Mouse (Mus musculus) embryonic facial prominence, embryonic 11.5 days (tissue): Measurements from ENCODE around the gene Inppl1. TPM values are rescaled to one million over a fixed set of nuclear protein-coding genes. Genes with fewer than 3 reads are reported as not detected.

Experiments
- ATAC-seq: fragments of 200-750 bp; cut with Nextera tagmentation; replicated peaks from 2 replicates; pipeline ENCODE4 v1.8.0; 2017; ENCODE audit warnings: low read depth; ENCODE audit not compliant: insufficient number of reproducible peaks, low FRiP score, low TSS enrichment
- DNase-seq: peaks from one replicate; pipeline ENCODE4 v3.0.0-alpha.2; 2015; ENCODE audit warnings: low spot score
- H3K27ac ChIP-seq: fragments of 300-500 bp; sonication (generic); replicated peaks from 2 replicates; pipeline ENCODE4 v1.5.1; 2014; ENCODE audit warnings: mild to moderate bottlenecking, low read depth, low read length, control low read depth
- H3K27me3 ChIP-seq: fragments of 300-500 bp; sonication (generic); 2 replicates; pipeline ENCODE4 v1.6.1; 2014; ENCODE audit warnings: mild to moderate bottlenecking, low read length, moderate library complexity, mixed read lengths; ENCODE audit not compliant: control insufficient read depth, insufficient read depth
- H3K36me3 ChIP-seq: fragments of 300-500 bp; sonication (generic); replicated peaks from 2 replicates; pipeline ENCODE4 v1.6.1; 2014; ENCODE audit warnings: low read depth, mild to moderate bottlenecking, low read length, moderate library complexity, mixed read lengths; ENCODE audit not compliant: control insufficient read depth, insufficient read depth
- H3K4me1 ChIP-seq: fragments of 300-500 bp; sonication (generic); 2 replicates; pipeline ENCODE4 v1.6.1; 2014; ENCODE audit warnings: low read length, mixed read lengths; ENCODE audit not compliant: control insufficient read depth, insufficient read depth
- H3K4me2 ChIP-seq: fragments of 300-500 bp; sonication (generic); 2 replicates; pipeline ENCODE4 v1.6.1; 2014; ENCODE audit warnings: low read depth, mild to moderate bottlenecking, control low read depth, low read length, moderate library complexity
- H3K4me3 ChIP-seq: fragments of 300-500 bp; sonication (generic); 2 replicates; pipeline ENCODE4 v1.5.1; 2014; ENCODE audit warnings: low read depth, low read length, control low read depth
- H3K9ac ChIP-seq: fragments of 300-500 bp; sonication (generic); replicated peaks from 2 replicates; pipeline ENCODE4 v1.6.1; 2014; ENCODE audit warnings: mild to moderate bottlenecking, control low read depth, low read length
- H3K9me3 ChIP-seq: fragments of 300-500 bp; sonication (generic); replicated peaks from 2 replicates; pipeline ENCODE4 v1.6.1; 2016; ENCODE audit warnings: mild to moderate bottlenecking, low read length, inconsistent platforms, mixed read lengths; ENCODE audit not compliant: control insufficient read depth
- WGBS: fragments of 180-500 bp; shearing (Covaris S2); extraction: QIAGEN DNeasy Blood & Tissue Kit; methylation state at CpG from one replicate; pipeline ENCODE4 v1.1.7; 2014; 5-methylcytosine and 5-hydroxymethylcytosine counted together
- polyA plus RNA-seq: library from polyadenylated mRNA; unstranded; fragments of >200 nt; fragmentation: Nextera tagmentation; extraction: Ambion mirVana; gene quantifications from 2 replicates; pipeline ENCODE4 v1.2.1, GENCODE M21; 2014

Inppl1 gene
- polyA plus RNA-seq, 1 experiment from 2014 or later = 30.5 TPM

- no peak overlapping the region for H3K27ac ChIP-seq
- no peak overlapping the region; the same call in 1 of the 2 replicates for H3K9ac ChIP-seq
- H3K4me2 ChIP-seq = no peak overlapping the region
- H3K9me3 ChIP-seq = no peaks in the 10 kb centered on the region
- no peaks in the 10 kb centered on the region for H3K4me1 ChIP-seq
- no peaks in the 10 kb centered on the region for H3K36me3 ChIP-seq
- 59% methylated on average over 7 of the region's 7 CpGs for WGBS
- no peak for DNase-seq
- ATAC-seq = no peak
- H3K4me3 ChIP-seq = no peak overlapping the region
- H3K27me3 ChIP-seq = no peaks in the 10 kb centered on the region
Observed at GRCm38 (mm10) chr7:101869163-101869500, 31.1 kb upstream of the Inppl1 start.

- H3K27ac ChIP-seq = no peak overlapping the region
- WGBS = 64% methylated on average over 13 of the region's 13 CpGs
- H3K4me2 ChIP-seq = no peak overlapping the region
- DNase-seq (no peak), ATAC-seq (no peak)
- H3K9ac ChIP-seq = no peak overlapping the region; the same call in 1 of the 2 replicates
- H3K4me1 ChIP-seq = no peaks in the 10 kb centered on the region
- H3K27me3 ChIP-seq = no peaks in the 10 kb centered on the region
- no peaks in the 10 kb centered on the region for H3K9me3 ChIP-seq
- no peaks in the 10 kb centered on the region for H3K36me3 ChIP-seq
- no peak overlapping the region for H3K4me3 ChIP-seq
Observed at GRCm38 (mm10) chr7:101868241-101869162, 30.5 kb upstream of the Inppl1 start.

GRCm38 (mm10) chr7:101867482-101867881, 29.5 kb upstream of the Inppl1 start:
- 93% methylated on average over 4 of the region's 4 CpGs for WGBS
- no peak for ATAC-seq
- DNase-seq = no peak

GRCm38 (mm10) chr7:101866491-101867265, 28.6 kb upstream of the Inppl1 start:
- 84% methylated on average over 11 of the region's 11 CpGs for WGBS
- no peak overlapping the region for H3K4me2 ChIP-seq
- no peak overlapping the region for H3K9ac ChIP-seq
- no peak overlapping the region for H3K27ac ChIP-seq
- no peaks in the 10 kb centered on the region for H3K9me3 ChIP-seq
- H3K4me3 ChIP-seq = no peak overlapping the region
- H3K27me3 ChIP-seq = no peaks in the 10 kb centered on the region
- ATAC-seq (no peak), DNase-seq (no peak)
- no peaks in the 10 kb centered on the region for H3K4me1 ChIP-seq
- H3K36me3 ChIP-seq = no peaks in the 10 kb centered on the region

More at GRCm38 (mm10) chr7:101867482-101867881, 29.5 kb upstream of the Inppl1 start:
- H3K9ac ChIP-seq = no peak overlapping the region
- no peak overlapping the region for H3K4me2 ChIP-seq
- no peaks in the 10 kb centered on the region for H3K36me3 ChIP-seq
- no peaks in the 10 kb centered on the region for H3K9me3 ChIP-seq
- H3K27ac ChIP-seq = no peak overlapping the region
- no peaks in the 10 kb centered on the region for H3K27me3 ChIP-seq
- no peaks in the 10 kb centered on the region for H3K4me1 ChIP-seq
- no peak overlapping the region for H3K4me3 ChIP-seq

GRCm38 (mm10) chr7:101863415-101863814, 25.4 kb upstream of the Inppl1 start, which contains the start of gene Anapc15:
Gene Anapc15 (plus strand): TSS chr7:101863715.
- H3K36me3 ChIP-seq = no peaks in the 10 kb centered on the region
- DNase-seq (no peak), ATAC-seq (no peak)
- H3K27me3 ChIP-seq = no peaks in the 10 kb centered on the region
- H3K27ac ChIP-seq = no peak within 1 kb of the TSS
- WGBS = 67% methylated on average over 3 of the region's 3 CpGs
- no peaks in the 10 kb centered on the region for H3K4me1 ChIP-seq
- no peak within 1 kb of the TSS for H3K4me2 ChIP-seq
- H3K9me3 ChIP-seq = no peaks in the 10 kb centered on the region
- no peak within 1 kb of the TSS for H3K4me3 ChIP-seq
- H3K9ac ChIP-seq = no peak within 1 kb of the TSS

GRCm38 (mm10) chr7:101862291-101862690, 24.3 kb upstream of the Inppl1 start:
- DNase-seq (no peak), ATAC-seq (no peak)
- no peaks in the 10 kb centered on the region for H3K27me3 ChIP-seq
- no peaks in the 10 kb centered on the region for H3K4me1 ChIP-seq
- no peak overlapping the region for H3K27ac ChIP-seq
- 63% methylated on average over 3 of the region's 3 CpGs for WGBS
- H3K36me3 ChIP-seq = no peaks in the 10 kb centered on the region
- no peak overlapping the region for H3K4me2 ChIP-seq
- no peaks in the 10 kb centered on the region for H3K9me3 ChIP-seq
- H3K4me3 ChIP-seq = no peak overlapping the region
- H3K9ac ChIP-seq = no peak overlapping the region

- H3K4me2 ChIP-seq = no peak overlapping the region
- H3K27me3 ChIP-seq = no peaks in the 10 kb centered on the region
- H3K27ac ChIP-seq = no peak overlapping the region
- H3K4me1 ChIP-seq = no peaks in the 10 kb centered on the region
- no peaks in the 10 kb centered on the region for H3K9me3 ChIP-seq
- no peak overlapping the region for H3K4me3 ChIP-seq
- DNase-seq (no peak), ATAC-seq (no peak)
- H3K9ac ChIP-seq = no peak overlapping the region
- no peaks in the 10 kb centered on the region for H3K36me3 ChIP-seq
Observed at GRCm38 (mm10) chr7:101860978-101861377, 22.9 kb upstream of the Inppl1 start.

GRCm38 (mm10) chr7:101858362-101858761, 20.3 kb upstream of the Inppl1 start:
- no peak overlapping the region for H3K9ac ChIP-seq
- no peak for DNase-seq
- no peaks in the 10 kb centered on the region for H3K9me3 ChIP-seq
- no peak overlapping the region for H3K4me3 ChIP-seq
- no peaks in the 10 kb centered on the region for H3K27me3 ChIP-seq
- H3K4me1 ChIP-seq = no peaks in the 10 kb centered on the region
- H3K27ac ChIP-seq = no peak overlapping the region
- H3K36me3 ChIP-seq = no peaks in the 10 kb centered on the region
- no peak overlapping the region for H3K4me2 ChIP-seq
- no peak for ATAC-seq
- 81% methylated on average over 9 of the region's 9 CpGs for WGBS
